Mouse (Mus musculus): ENCODE measurements around the gene Gm3336.

GRCm38 (mm10) chr8:70713991-70714390, 4.4 kb upstream of the Gm3336 start:
- TF ChIP-seq CTCF (IDR thresholded peaks at IDR 0.05; ENCODE audit: extremely low read depth, insufficient read length, insufficient replicate concordance, low read depth, low read length) (no peak), POLR2A (IDR thresholded peaks at IDR 0.05; ENCODE audit: low read depth, low read length) (no peak)

Data from small intestine, adult 2 months (tissue).